8 mouse cellular contexts compared by ENCODE assay signal in genomic region chr15:82922052-82922451, GRCm38 (mm10).
DNase-seq lines count a peak whose midpoint lies in the region; ATAC-seq and TF ChIP-seq lines count a peak whose summit lies in the region.

No protein-coding gene starts in this region.

- ATAC-seq in lung, postnatal 0 days, result peak; percentile 53

- peak in 1 of 2 experiments; percentile 7; a peak in 1 of 4 replicates for TF ChIP-seq EP300 in MEL (IDR thresholded peaks at IDR 0.05; ENCODE audit: low read depth in 1 of 2, low read length in 2 of 2)
- TF ChIP-seq EP300 in lung, postnatal 0 days (IDR thresholded peaks at IDR 0.05), result no peak

- no peak for DNase-seq in MEL (ENCODE audit: low read depth, low spot score)
- peak; percentile 59 for DNase-seq in brain, adult 2 months (ENCODE audit: low read depth, low spot score)
- peak; percentile 83 to 90 for DNase-seq in frontal cortex, postnatal 10 days (ENCODE audit: low spot score in 2 of 2)
- peak; percentile 97 for DNase-seq in heart, postnatal 4 days
- peak; percentile 77 to 84 for DNase-seq in layer of hippocampus, adult 2 months (ENCODE audit: low spot score in 2 of 2)
- DNase-seq in lung, postnatal 0 days (ENCODE audit: low spot score), result peak; percentile 68
- peak; percentile 82 to 85 for DNase-seq in right cerebral cortex, adult 2 months (ENCODE audit: low spot score in 2 of 2)
- DNase-seq in yolk sac, embryonic 10.5 days (ENCODE audit: low spot score), result no peak

- peak overlapping the region in 1 of 2 experiments; percentile 39; a peak in 2 of 4 replicates for H3K4me3 ChIP-seq in MEL (ENCODE audit: control insufficient read depth in 1 of 2, insufficient read depth in 1 of 2, low read depth in 2 of 2, low read length in 2 of 2)
- peak overlapping the region; percentile 1; the same call in 1 of the 2 replicates for H3K4me3 ChIP-seq in layer of hippocampus, adult 2 months
- no peak overlapping the region for H3K4me3 ChIP-seq in lung, postnatal 0 days (ENCODE audit: low read depth, low read length)

- TF ChIP-seq RAD21 in MEL (IDR thresholded peaks at IDR 0.05; ENCODE audit: low read depth, low read length), result no peak

- no peak overlapping the region for H3K27ac ChIP-seq in MEL (ENCODE audit: control insufficient read depth, low read depth, low read length)
- H3K27ac ChIP-seq in layer of hippocampus, adult 2 months, result peak overlapping the region; percentile 82
- no peak overlapping the region for H3K27ac ChIP-seq in lung, postnatal 0 days (ENCODE audit: low read length)

- H3K79me2 ChIP-seq in MEL (ENCODE audit: control insufficient read depth, insufficient read depth, low read length, poor library complexity), result no peaks in the 10 kb centered on the region

- WGBS in lung, postnatal 0 days, result 11% methylated on average over 12 of the region's 12 CpGs

- TF ChIP-seq POLR2A in MEL (IDR thresholded peaks at IDR 0.05; ENCODE audit: control insufficient read depth in 1 of 2, insufficient read depth in 1 of 2, low read depth in 1 of 2, low read length in 2 of 2, poor library complexity in 1 of 2), result no peak

- peaks cover 2 to 23% of the 10 kb centered on the region in 2 experiments; a peak in 3 of 4 replicates for H3K4me1 ChIP-seq in MEL (ENCODE audit: control insufficient read depth in 1 of 2, insufficient read depth in 2 of 2, low read length in 2 of 2)
- peaks cover 19% of the 10 kb centered on the region for H3K4me1 ChIP-seq in lung, postnatal 0 days (ENCODE audit: insufficient read depth, low read depth, low read length)

- H3K27me3 ChIP-seq in MEL (ENCODE audit: control insufficient read depth in 1 of 2, insufficient read depth in 2 of 2, low read length in 2 of 2), result peaks cover 0 to 2% of the 10 kb centered on the region in 2 experiments; a peak in 2 of 4 replicates
- H3K27me3 ChIP-seq in lung, postnatal 0 days (replicated peaks; ENCODE audit: insufficient read depth, low read length), result no peaks in the 10 kb centered on the region

- peaks cover 0 to 10% of the 10 kb centered on the region in 2 experiments; a peak in 2 of 4 replicates for H3K36me3 ChIP-seq in MEL (ENCODE audit: control insufficient read depth in 1 of 2, insufficient read depth in 2 of 2, low read length in 2 of 2)
- no peaks in the 10 kb centered on the region for H3K36me3 ChIP-seq in lung, postnatal 0 days (ENCODE audit: insufficient read depth, low read length)

- peak overlapping the region; percentile 14; the same call in 1 of the 2 replicates for H3K4me2 ChIP-seq in lung, postnatal 0 days (replicated peaks; ENCODE audit: low read depth, low read length)

- no peak for TF ChIP-seq CTCF in MEL (IDR thresholded peaks at IDR 0.05 in 2 of 3, conservative IDR thresholded peaks at IDR 0.05 in 1 of 3; ENCODE audit: control insufficient read depth in 1 of 3, insufficient read depth in 1 of 3, low read depth in 2 of 3, low read length in 3 of 3, poor library complexity in 1 of 3, severe bottlenecking in 1 of 3)
- peak; percentile 31; the same call in 1 of the 2 replicates for TF ChIP-seq CTCF in layer of hippocampus, adult 2 months (conservative IDR thresholded peaks at IDR 0.05)
- no peak for TF ChIP-seq CTCF in lung, postnatal 0 days (IDR thresholded peaks at IDR 0.05)

- no peaks in the 10 kb centered on the region for H3K9me3 ChIP-seq in MEL (replicated peaks; ENCODE audit: insufficient read depth, low read length)
- H3K9me3 ChIP-seq in lung, postnatal 0 days (ENCODE audit: low read length), result no peaks in the 10 kb centered on the region

- H3K9ac ChIP-seq in MEL (ENCODE audit: control insufficient read depth, low read depth, low read length, poor library complexity, severe bottlenecking), result no peak overlapping the region
- H3K9ac ChIP-seq in lung, postnatal 0 days (replicated peaks; ENCODE audit: low read depth), result no peak overlapping the region

TF ChIP-seq in MEL, 35 proteins besides CTCF, POLR2A, EP300 and RAD21:
- TF ChIP-seq SIN3A (IDR thresholded peaks at IDR 0.05; ENCODE audit: low read length) (no peak), BHLHE40 (IDR thresholded peaks at IDR 0.05; ENCODE audit: borderline replicate concordance, low read depth, low read length) (no peak), E2F4 (IDR thresholded peaks at IDR 0.05; ENCODE audit: borderline replicate concordance, low read depth, low read length) (no peak), ETS1 (IDR thresholded peaks at IDR 0.05; ENCODE audit: low read depth, low read length) (peak; percentile 32; the same call in 1 of the 2 replicates), MAX (IDR thresholded peaks at IDR 0.05; ENCODE audit: low read length) (no peak)

Comparison
In these comparisons a context has a peak if more than half of its experiments do, and no peak if none do; other contexts are left out.
1. DNase-seq: peak in brain, adult 2 months (single experiment), frontal cortex, postnatal 10 days (2 of 2), heart, postnatal 4 days (single experiment), layer of hippocampus, adult 2 months (2 of 2), lung, postnatal 0 days (single experiment) and right cerebral cortex, adult 2 months (2 of 2); none in MEL (single experiment) and yolk sac, embryonic 10.5 days (single experiment).